Mouse (Mus musculus) MEL (cell line): ENCODE data around the gene Ttc12. TPM values are rescaled to one million over a fixed set of nuclear protein-coding genes. Genes with fewer than 3 reads are reported as not detected.

Source experiments
- DNase-seq: peaks from one replicate; pipeline ENCODE4 v3.0.0; 2011; ENCODE audit warnings: low read depth, low spot score
- H3K27ac ChIP-seq: 2 replicates; pipeline ENCODE4 v1.5.1; 2012; ENCODE audit warnings: low read depth, mild to moderate bottlenecking, control low read depth, low read length, moderate library complexity; ENCODE audit not compliant: control insufficient read depth
- H3K27me3 ChIP-seq, 2 experiments: fragments of 150-350 bp in 1 of 2; sonication (generic) in 1 of 2; 2 replicates each; pipeline ENCODE4 v1.6.1; 2012; ENCODE audit warnings: low read length in 2 of 2, mild to moderate bottlenecking in 2 of 2, improper control_type of control experiment in 1 of 2, moderate library complexity in 1 of 2; ENCODE audit not compliant: insufficient read depth in 2 of 2, control insufficient read depth in 1 of 2
- H3K36me3 ChIP-seq, 2 experiments: 2 replicates each; pipeline ENCODE4 v1.6.1; 2012 to 2014; ENCODE audit warnings: low read length in 2 of 2, improper control_type of control experiment in 1 of 2, inconsistent platforms in 1 of 2, mild to moderate bottlenecking in 1 of 2; ENCODE audit not compliant: insufficient read depth in 2 of 2, control insufficient read depth in 1 of 2
- H3K4me1 ChIP-seq, 2 experiments: fragments of 150-350 bp in 1 of 2; sonication (generic) in 1 of 2; 2 replicates each; pipeline ENCODE4 v1.6.1; 2012; ENCODE audit warnings: low read length in 2 of 2, improper control_type of control experiment in 1 of 2, mild to moderate bottlenecking in 1 of 2; ENCODE audit not compliant: insufficient read depth in 2 of 2, control insufficient read depth in 1 of 2
- H3K4me3 ChIP-seq, 2 experiments: fragments of 150-350 bp in 1 of 2; sonication (generic) in 1 of 2; 2 replicates each; pipeline ENCODE4 v1.5.1; 2012; ENCODE audit warnings: low read depth in 2 of 2, low read length in 2 of 2, mild to moderate bottlenecking in 2 of 2, moderate library complexity in 2 of 2, control low read depth in 1 of 2, improper control_type of control experiment in 1 of 2; ENCODE audit not compliant: control insufficient read depth in 1 of 2, insufficient read depth in 1 of 2
- H3K79me2 ChIP-seq: 2 replicates; pipeline ENCODE4 v1.6.1; 2012; ENCODE audit warnings: mild to moderate bottlenecking, low read length, moderate library complexity; ENCODE audit not compliant: control insufficient read depth, poor library complexity, insufficient read depth
- H3K9ac ChIP-seq: 2 replicates; pipeline ENCODE4 v1.6.1; 2012; ENCODE audit warnings: low read depth, mild to moderate bottlenecking, control low read depth, low read length, moderate library complexity; ENCODE audit not compliant: control insufficient read depth, poor library complexity, severe bottlenecking
- H3K9me3 ChIP-seq: fragments of 150-350 bp; sonication (generic); replicated peaks from 2 replicates; pipeline ENCODE4 v1.6.1; 2012; ENCODE audit warnings: mild to moderate bottlenecking, low read length, improper control_type of control experiment, moderate library complexity; ENCODE audit not compliant: insufficient read depth
- CTCF ChIP-seq, 3 experiments: IDR thresholded peaks in 2 of 3; conservative IDR thresholded peaks in 1 of 3; 2 replicates each; pipeline ENCODE4 v1.5.1; 2011 to 2012; ENCODE audit warnings: low read length in 3 of 3, low read depth in 2 of 3, mild to moderate bottlenecking in 2 of 3, improper control_type of control experiment in 1 of 3, inconsistent platforms in 1 of 3, mixed read lengths in 1 of 3, moderate library complexity in 1 of 3; ENCODE audit not compliant: control insufficient read depth in 1 of 3, insufficient read depth in 1 of 3, poor library complexity in 1 of 3, severe bottlenecking in 1 of 3
- EP300 ChIP-seq, 2 experiments: IDR thresholded peaks; 2 replicates each; pipeline ENCODE4 v1.6.1; 2011; ENCODE audit warnings: improper control_type of control experiment in 2 of 2, low read length in 2 of 2, low read depth in 1 of 2, mild to moderate bottlenecking in 1 of 2
- GATA1 ChIP-seq: IDR thresholded peaks from 2 replicates; pipeline ENCODE4 v1.6.1; 2011; ENCODE audit warnings: low read depth, low read length, improper control_type of control experiment
- HCFC1 ChIP-seq: IDR thresholded peaks from 2 replicates; pipeline ENCODE4 v1.6.1; 2012; ENCODE audit warnings: low read depth, mild to moderate bottlenecking, inconsistent platforms, low read length, improper control_type of control experiment, moderate library complexity
- JUND ChIP-seq: IDR thresholded peaks from 2 replicates; pipeline ENCODE4 v1.6.1; 2011; ENCODE audit warnings: low read depth, mild to moderate bottlenecking, improper control_type of control experiment, low read length
- MAFK ChIP-seq: IDR thresholded peaks from 2 replicates; pipeline ENCODE4 v1.6.1; 2011; ENCODE audit warnings: low read depth, mild to moderate bottlenecking, low read length, improper control_type of control experiment, borderline replicate concordance
- MAX ChIP-seq: IDR thresholded peaks from 2 replicates; pipeline ENCODE4 v1.6.1; 2011; ENCODE audit warnings: low read length, improper control_type of control experiment
- MXI1 ChIP-seq: IDR thresholded peaks from 2 replicates; pipeline ENCODE4 v1.6.1; 2011; ENCODE audit warnings: mild to moderate bottlenecking, low read depth, low read length, improper control_type of control experiment
- MYB ChIP-seq: IDR thresholded peaks from 2 replicates; pipeline ENCODE4 v1.6.1; 2011; ENCODE audit warnings: mild to moderate bottlenecking, low read depth, low read length, improper control_type of control experiment
- MYC ChIP-seq: IDR thresholded peaks from 2 replicates; pipeline ENCODE4 v1.6.1; 2011; ENCODE audit warnings: low read depth, mild to moderate bottlenecking, low read length, improper control_type of control experiment, moderate library complexity
- NELFE ChIP-seq: IDR thresholded peaks from 2 replicates; pipeline ENCODE4 v1.6.1; 2011; ENCODE audit warnings: low read depth, low read length, improper control_type of control experiment
- NRF1 ChIP-seq: IDR thresholded peaks from 2 replicates; pipeline ENCODE4 v1.6.1; 2014; ENCODE audit warnings: low read depth, mild to moderate bottlenecking, inconsistent platforms, low read length, improper control_type of control experiment, moderate library complexity; ENCODE audit not compliant: poor library complexity, insufficient read depth, severe bottlenecking
- POLR2AphosphoS5 ChIP-seq: IDR thresholded peaks from 2 replicates; pipeline ENCODE4 v1.6.1; 2012; ENCODE audit warnings: low read depth, borderline replicate concordance, mild to moderate bottlenecking, inconsistent platforms, low read length, moderate library complexity, mixed read lengths
- RAD21 ChIP-seq: IDR thresholded peaks from 2 replicates; pipeline ENCODE4 v1.6.1; 2011; ENCODE audit warnings: mild to moderate bottlenecking, low read depth, low read length, improper control_type of control experiment
- RCOR1 ChIP-seq: IDR thresholded peaks from 2 replicates; pipeline ENCODE4 v1.6.1; 2012; ENCODE audit warnings: low read depth, mild to moderate bottlenecking, inconsistent platforms, low read length, improper control_type of control experiment
- SIN3A ChIP-seq: IDR thresholded peaks from 2 replicates; pipeline ENCODE4 v1.6.1; 2012; ENCODE audit warnings: low read length, improper control_type of control experiment, inconsistent platforms
- SMC3 ChIP-seq: IDR thresholded peaks from 2 replicates; pipeline ENCODE4 v1.6.1; 2011; ENCODE audit warnings: low read depth, low read length, improper control_type of control experiment
- TCF12 ChIP-seq: IDR thresholded peaks from 2 replicates; pipeline ENCODE4 v1.6.1; 2014; ENCODE audit warnings: low read depth, mild to moderate bottlenecking, inconsistent platforms, low read length, improper control_type of control experiment, moderate library complexity
- UBTF ChIP-seq: IDR thresholded peaks from 2 replicates; pipeline ENCODE4 v1.6.1; 2012; ENCODE audit warnings: low read depth, mild to moderate bottlenecking, inconsistent platforms, low read length, improper control_type of control experiment, moderate library complexity, borderline replicate concordance; ENCODE audit not compliant: insufficient read depth
- USF2 ChIP-seq, 2 experiments: IDR thresholded peaks; 2 replicates each; pipeline ENCODE4 v1.6.1; 2011 to 2012; ENCODE audit warnings: improper control_type of control experiment in 2 of 2, low read length in 2 of 2, borderline replicate concordance in 1 of 2, inconsistent platforms in 1 of 2, low read depth in 1 of 2, mild to moderate bottlenecking in 1 of 2; ENCODE audit not compliant: insufficient read depth in 1 of 2
- ZC3H11A ChIP-seq: IDR thresholded peaks from 2 replicates; pipeline ENCODE4 v1.6.1; 2012; ENCODE audit warnings: low read depth, mild to moderate bottlenecking, inconsistent platforms, low read length, improper control_type of control experiment
- ZNF384 ChIP-seq: IDR thresholded peaks from 2 replicates; pipeline ENCODE4 v1.6.1; 2012; ENCODE audit warnings: low read depth, mild to moderate bottlenecking, inconsistent platforms, low read length, improper control_type of control experiment
- polyA plus RNA-seq, 2 experiments: library from polyadenylated mRNA; stranded (reverse) in 1 of 2; unstranded in 1 of 2; fragments of >175 nt in 1 of 2; fragments of >200 nt in 1 of 2; gene quantifications; 2 replicates each; pipeline versions ENCODE4 v1.2.1 to v1.2.4; 2012; ENCODE audit warnings: low replicate concordance in 2 of 2, low read depth in 1 of 2; ENCODE audit not compliant: insufficient read length in 2 of 2, insufficient read depth in 1 of 2, missing spikeins in 1 of 2
- total RNA-seq: library from RNA; depleted of rRNA; stranded (reverse); fragments of 300-350 nt; gene quantifications from 2 replicates; pipeline ENCODE4 v1.2.3, GENCODE M21; 2012

Ttc12 gene
- total and polyA plus RNA-seq, 3 experiments, result 0.31 to 0.78 TPM; not detected in 1

GRCm38 (mm10) chr9:49488912-49489895 lies 3.2 kb upstream of the Ttc12 start:
- Histone ChIP-seq H3K79me2 (no peaks in the 10 kb centered on the region), H3K4me1 (peaks cover 0 to 20% of the 10 kb centered on the region in 2 experiments; a peak in 2 of 4 replicates), H3K27ac (no peak overlapping the region), H3K9ac (no peak overlapping the region), H3K27me3 (no peaks in the 10 kb centered on the region), H3K36me3 (peaks cover 0 to 18% of the 10 kb centered on the region in 2 experiments; a peak in 2 of 4 replicates), H3K4me3 (no peak overlapping the region), H3K9me3 (no peaks in the 10 kb centered on the region)
- DNase-seq, result peak; percentile 82
- TF ChIP-seq NRF1, result no peak
- TF ChIP-seq RCOR1, result no peak
- peak; percentile 88 for TF ChIP-seq ZC3H11A
- no peak for TF ChIP-seq ZNF384
- no peak for TF ChIP-seq USF2 (IDR thresholded peaks at IDR 0.05; ENCODE audit: borderline replicate concordance in 1 of 2, insufficient read depth in 1 of 2, low read depth in 1 of 2, low read length in 2 of 2)
- no peak for TF ChIP-seq NELFE
- no peak for TF ChIP-seq EP300 (IDR thresholded peaks at IDR 0.05; ENCODE audit: low read depth in 1 of 2, low read length in 2 of 2)
- no peak for TF ChIP-seq UBTF
- TF ChIP-seq RAD21, result peak; percentile 99
- no peak for TF ChIP-seq TCF12
- no peak for TF ChIP-seq GATA1
- TF ChIP-seq MAX, result 0 out of 2 replicates have a peak, but pooled peaks have one; percentile 20
- no peak for TF ChIP-seq HCFC1
- no peak for TF ChIP-seq POLR2AphosphoS5
- peak; percentile 96 to 98 (median 97) for TF ChIP-seq CTCF (IDR thresholded peaks at IDR 0.05 in 2 of 3, conservative IDR thresholded peaks at IDR 0.05 in 1 of 3; ENCODE audit: control insufficient read depth in 1 of 3, insufficient read depth in 1 of 3, low read depth in 2 of 3, low read length in 3 of 3, poor library complexity in 1 of 3, severe bottlenecking in 1 of 3)
- TF ChIP-seq MYB, result no peak
- TF ChIP-seq MXI1, result 0 out of 2 replicates have a peak, but pooled peaks have one; percentile 30
- TF ChIP-seq JUND, result 0 out of 2 replicates have a peak, but pooled peaks have one; percentile 30
- TF ChIP-seq SMC3, result peak; percentile 91
- no peak for TF ChIP-seq MYC
- peak; percentile 55; the same call in 1 of the 2 replicates for TF ChIP-seq SIN3A
- no peak for TF ChIP-seq MAFK
